ENCODE assay signal across 24 mouse cellular contexts in genomic region chr10:73892251-73892650, GRCm38 (mm10).
"Had no signal": no experiment of that assay in that cellular context is flagged by ENCODE, and none has a peak within 500 bp of the region (broad histone marks: within the 10 kb centered on the region; RNA-seq: fewer than 3 reads in every experiment).

No protein-coding gene starts in this region.

- H3K27ac ChIP-seq: kidney, embryonic 15.5 days; layer of hippocampus, adult 2 months; limb, embryonic 10.5 days; limb, embryonic 13.5 days; liver, embryonic 12.5 days; liver, embryonic 15.5 days; lung, embryonic 15.5 days; midbrain, embryonic 10.5 days; midbrain, embryonic 13.5 days; neural tube, embryonic 13.5 days; stomach, embryonic 15.5 days had no signal

- H3K36me3 ChIP-seq: kidney, embryonic 15.5 days; limb, embryonic 10.5 days; limb, embryonic 13.5 days; liver, embryonic 12.5 days; liver, embryonic 15.5 days; lung, embryonic 15.5 days; midbrain, embryonic 10.5 days; midbrain, embryonic 13.5 days; neural tube, embryonic 13.5 days; stomach, embryonic 15.5 days had no signal

- H3K9me3 ChIP-seq: kidney, embryonic 15.5 days; limb, embryonic 10.5 days; limb, embryonic 13.5 days; liver, embryonic 15.5 days; lung, embryonic 15.5 days; midbrain, embryonic 10.5 days; midbrain, embryonic 13.5 days; neural tube, embryonic 13.5 days; stomach, embryonic 15.5 days had no signal

- H3K4me3 ChIP-seq: kidney, embryonic 15.5 days; layer of hippocampus, adult 2 months; limb, embryonic 10.5 days; limb, embryonic 13.5 days; liver, embryonic 12.5 days; liver, embryonic 15.5 days; lung, embryonic 15.5 days; megakaryocyte, embryonic 14.5 days; midbrain, embryonic 10.5 days; midbrain, embryonic 13.5 days; myocyte; neural tube, embryonic 13.5 days; stomach, embryonic 15.5 days had no signal

- DNase-seq: kidney, postnatal 25 days; layer of hippocampus, adult 9-11 months; liver; lung, adult 18-20 months; lung, postnatal 10 days; lung, postnatal 36 days; retina, postnatal 1 day; right cerebral cortex, postnatal 25 days; spleen, adult 18-20 months; thymus, postnatal 25 days had no signal

- H3K27me3 ChIP-seq: kidney, embryonic 15.5 days; limb, embryonic 13.5 days; liver, embryonic 12.5 days; liver, embryonic 15.5 days; lung, embryonic 15.5 days; megakaryocyte, embryonic 14.5 days; midbrain, embryonic 13.5 days; neural tube, embryonic 13.5 days; stomach, embryonic 15.5 days had no signal

- ATAC-seq: liver, embryonic 12.5 days; midbrain, embryonic 13.5 days; midbrain, embryonic 16.5 days had no signal

- H3K4me1 ChIP-seq: kidney, embryonic 15.5 days; limb, embryonic 10.5 days; liver, embryonic 12.5 days; liver, embryonic 15.5 days; lung, embryonic 15.5 days; megakaryocyte, embryonic 14.5 days; midbrain, embryonic 10.5 days; midbrain, embryonic 13.5 days; neural tube, embryonic 13.5 days; stomach, embryonic 15.5 days had no signal
